Mouse (Mus musculus) heart, embryonic 15.5 days (tissue): ENCODE data around the gene Cdc34. TPM values are rescaled to one million over a fixed set of nuclear protein-coding genes. Genes with fewer than 3 reads are reported as not detected.

Experiments used
- ATAC-seq: fragments of 200-750 bp; cut with Nextera tagmentation; replicated peaks from 2 replicates; pipeline ENCODE4 v1.8.0; 2017; ENCODE audit warnings: low read depth, moderate TSS enrichment; ENCODE audit not compliant: insufficient number of reproducible peaks, insufficient read depth, low FRiP score
- H3K27ac ChIP-seq: fragments of 300-500 bp; sonication (generic); 2 replicates; pipeline ENCODE4 v1.5.1; 2015; ENCODE audit warnings: mild to moderate bottlenecking, inconsistent platforms
- H3K27me3 ChIP-seq: fragments of 300-500 bp; sonication (generic); 2 replicates; pipeline ENCODE4 v1.6.1; 2015; ENCODE audit warnings: inconsistent platforms
- H3K36me3 ChIP-seq: fragments of 300-500 bp; sonication (generic); 2 replicates; pipeline ENCODE4 v1.6.1; 2015; ENCODE audit warnings: mild to moderate bottlenecking, inconsistent platforms
- H3K4me1 ChIP-seq: fragments of 300-500 bp; sonication (generic); replicated peaks from 2 replicates; pipeline ENCODE4 v1.6.1; 2015; ENCODE audit warnings: inconsistent platforms
- H3K4me2 ChIP-seq: fragments of 300-500 bp; sonication (generic); 2 replicates; pipeline ENCODE4 v1.6.1; 2015; ENCODE audit warnings: inconsistent platforms, mild to moderate bottlenecking, moderate library complexity
- H3K4me3 ChIP-seq: fragments of 300-500 bp; sonication (generic); 2 replicates; pipeline ENCODE4 v1.5.1; 2015; ENCODE audit warnings: mild to moderate bottlenecking, inconsistent platforms
- H3K9ac ChIP-seq: fragments of 300-500 bp; sonication (generic); 2 replicates; pipeline ENCODE4 v1.6.1; 2015; ENCODE audit warnings: mild to moderate bottlenecking, inconsistent platforms
- H3K9me3 ChIP-seq: fragments of 300-500 bp; sonication (generic); replicated peaks from 2 replicates; pipeline ENCODE4 v1.6.1; 2016; ENCODE audit warnings: inconsistent platforms
- WGBS: fragments of 180-500 bp; shearing (Covaris S2); methylation state at CpG from one replicate; pipeline ENCODE4 v1.1.7; 2015; ENCODE audit warnings: mixed read lengths; 5-methylcytosine and 5-hydroxymethylcytosine counted together
- polyA plus RNA-seq: library from polyadenylated mRNA; unstranded; fragments of >200 nt; fragmentation: Nextera tagmentation; extraction: Ambion mirVana; gene quantifications from 2 replicates; pipeline ENCODE4 v1.2.1, GENCODE M21; 2015

Cdc34 gene
- polyA plus RNA-seq, 1 experiment from 2014 or later: 86.7 TPM

GRCm38 (mm10) chr10:79672088-79672455 is 9.9 kb upstream of the Cdc34 start:
- H3K9ac ChIP-seq: no peak overlapping the region
- WGBS: 62% methylated on average over 3 of the region's 3 CpGs
- no peak for ATAC-seq
- H3K4me1 ChIP-seq: peaks cover 27% of the 10 kb centered on the region
- H3K9me3 ChIP-seq: no peaks in the 10 kb centered on the region
- no peak overlapping the region for H3K27ac ChIP-seq
- H3K4me3 ChIP-seq: no peak overlapping the region
- no peak overlapping the region for H3K4me2 ChIP-seq
- no peaks in the 10 kb centered on the region for H3K27me3 ChIP-seq
- H3K36me3 ChIP-seq: no peaks in the 10 kb centered on the region

GRCm38 (mm10) chr10:79673054-79673453 is 8.9 kb upstream of the Cdc34 start:
- WGBS: 87% methylated on average over 3 of the region's 3 CpGs
- ATAC-seq: no peak
- no peak overlapping the region for H3K27ac ChIP-seq
- H3K4me1 ChIP-seq: peaks cover 27% of the 10 kb centered on the region
- no peaks in the 10 kb centered on the region for H3K36me3 ChIP-seq
- no peak overlapping the region for H3K9ac ChIP-seq
- H3K4me2 ChIP-seq: no peak overlapping the region
- no peak overlapping the region for H3K4me3 ChIP-seq
- no peaks in the 10 kb centered on the region for H3K27me3 ChIP-seq
- H3K9me3 ChIP-seq: no peaks in the 10 kb centered on the region

GRCm38 (mm10) chr10:79675346-79676035 is 6.5 kb upstream of the Cdc34 start:
- Histone ChIP-seq H3K36me3 (no peaks in the 10 kb centered on the region), H3K4me2 (no peak overlapping the region), H3K4me3 (no peak overlapping the region), H3K9me3 (no peaks in the 10 kb centered on the region), H3K9ac (no peak overlapping the region), H3K27me3 (no peaks in the 10 kb centered on the region), H3K27ac (no peak overlapping the region), H3K4me1 (peaks cover 19% of the 10 kb centered on the region)
- 49% methylated on average over 44 of the region's 44 CpGs for WGBS
- 0 out of 2 replicates have a peak, but pooled peaks have one; percentile 5 for ATAC-seq

GRCm38 (mm10) chr10:79680606-79681495 is 1.1 kb upstream of the Cdc34 start:
- H3K27ac ChIP-seq: peak overlapping the region; percentile 89
- peaks cover 41% of the 10 kb centered on the region for H3K4me1 ChIP-seq
- peaks cover 13% of the 10 kb centered on the region for H3K36me3 ChIP-seq
- H3K9me3 ChIP-seq: no peaks in the 10 kb centered on the region
- no peaks in the 10 kb centered on the region for H3K27me3 ChIP-seq
- 31% methylated on average over 11 of the region's 11 CpGs for WGBS
- peak overlapping the region; percentile 35 for H3K9ac ChIP-seq
- H3K4me3 ChIP-seq: peak overlapping the region; percentile 87
- peak overlapping the region; percentile 65 for H3K4me2 ChIP-seq
- ATAC-seq: no peak

GRCm38 (mm10) chr10:79682551-79682915 is 538 bp downstream of the Cdc34 start:
- H3K27me3 ChIP-seq: no peaks in the 10 kb centered on the region
- H3K9ac ChIP-seq: peak overlapping the region; percentile 87
- H3K36me3 ChIP-seq: peaks cover 29% of the 10 kb centered on the region
- under 1% methylated on average over 10 of the region's 10 CpGs for WGBS
- H3K4me2 ChIP-seq: peak overlapping the region; percentile 84
- ATAC-seq: no peak
- peaks cover 44% of the 10 kb centered on the region for H3K4me1 ChIP-seq
- H3K4me3 ChIP-seq: peak overlapping the region; percentile 87
- H3K27ac ChIP-seq: peak overlapping the region; percentile 89
- no peaks in the 10 kb centered on the region for H3K9me3 ChIP-seq

- H3K4me1 ChIP-seq: peaks cover 44% of the 10 kb centered on the region
- no peaks in the 10 kb centered on the region for H3K9me3 ChIP-seq
- H3K9ac ChIP-seq: peak overlapping the region; percentile 87
- ATAC-seq: no peak
- H3K4me2 ChIP-seq: peak overlapping the region; percentile 84
- no peaks in the 10 kb centered on the region for H3K27me3 ChIP-seq
- H3K4me3 ChIP-seq: peak overlapping the region; percentile 87
- 3% methylated on average over 10 of the region's 10 CpGs for WGBS
- peaks cover 34% of the 10 kb centered on the region for H3K36me3 ChIP-seq
- H3K27ac ChIP-seq: peak overlapping the region; percentile 89
Measured at GRCm38 (mm10) chr10:79682916-79683582, 1.1 kb downstream of the Cdc34 start.

- whole genome bisulfite sequencing: 71% methylated on average over 6 of the region's 6 CpGs
- Histone ChIP-seq H3K4me2 (peak overlapping the region; percentile 84), H3K9me3 (no peaks in the 10 kb centered on the region), H3K27ac (peak overlapping the region; percentile 89), H3K4me3 (peak overlapping the region; percentile 87), H3K4me1 (peaks cover 44% of the 10 kb centered on the region), H3K9ac (peak overlapping the region; percentile 87), H3K36me3 (peaks cover 44% of the 10 kb centered on the region), H3K27me3 (no peaks in the 10 kb centered on the region)
- ATAC-seq: no peak
Measured at GRCm38 (mm10) chr10:79683726-79684640, 2.0 kb downstream of the Cdc34 start.

GRCm38 (mm10) chr10:79684770-79685600 is 3.0 kb downstream of the Cdc34 start:
- Histone ChIP-seq H3K9me3 (no peaks in the 10 kb centered on the region), H3K27ac (peak overlapping the region; percentile 23; the same call in 1 of the 2 replicates), H3K4me1 (peaks cover 44% of the 10 kb centered on the region), H3K4me2 (0 out of 2 replicates have a peak overlapping the region, but pooled peaks have one; percentile 84), H3K9ac (peak overlapping the region; percentile 87; the same call in 1 of the 2 replicates), H3K4me3 (no peak overlapping the region), H3K27me3 (no peaks in the 10 kb centered on the region), H3K36me3 (peaks cover 47% of the 10 kb centered on the region)
- 91% methylated on average over 25 of the region's 25 CpGs for WGBS
- no peak for ATAC-seq

- no peaks in the 10 kb centered on the region for H3K9me3 ChIP-seq
- H3K9ac ChIP-seq: no peak overlapping the region
- peaks cover 47% of the 10 kb centered on the region for H3K36me3 ChIP-seq
- 0 out of 2 replicates have a peak overlapping the region, but pooled peaks have one; percentile 1 for H3K4me2 ChIP-seq
- no peaks in the 10 kb centered on the region for H3K27me3 ChIP-seq
- H3K4me3 ChIP-seq: no peak overlapping the region
- peak overlapping the region; percentile 69 for H3K27ac ChIP-seq
- H3K4me1 ChIP-seq: peaks cover 39% of the 10 kb centered on the region
- WGBS: 65% methylated on average over 2 of the region's 2 CpGs
- no peak for ATAC-seq
Measured at GRCm38 (mm10) chr10:79686219-79686618, 4.2 kb downstream of the Cdc34 start.

- H3K36me3 ChIP-seq: peaks cover 47% of the 10 kb centered on the region
- no peaks in the 10 kb centered on the region for H3K27me3 ChIP-seq
- H3K4me3 ChIP-seq: no peak overlapping the region
- peaks cover 39% of the 10 kb centered on the region for H3K4me1 ChIP-seq
- peak; percentile 7; the same call in 1 of the 2 replicates for ATAC-seq
- no peak overlapping the region for H3K9ac ChIP-seq
- peak overlapping the region; percentile 69 for H3K27ac ChIP-seq
- 61% methylated on average over 1 of the region's 1 CpGs for whole genome bisulfite sequencing
- H3K4me2 ChIP-seq: 0 out of 2 replicates have a peak overlapping the region, but pooled peaks have one; percentile 1
- H3K9me3 ChIP-seq: no peaks in the 10 kb centered on the region
Measured at GRCm38 (mm10) chr10:79686691-79687090, 4.7 kb downstream of the Cdc34 start.
